Mouse (Mus musculus): ENCODE data around the gene Stat5b. TPM values are rescaled to one million over a fixed set of nuclear protein-coding genes. Genes with fewer than 3 reads are reported as not detected.

Gene Stat5b
- polyA plus RNA-seq, 1 experiment: 178 TPM

DNA sequence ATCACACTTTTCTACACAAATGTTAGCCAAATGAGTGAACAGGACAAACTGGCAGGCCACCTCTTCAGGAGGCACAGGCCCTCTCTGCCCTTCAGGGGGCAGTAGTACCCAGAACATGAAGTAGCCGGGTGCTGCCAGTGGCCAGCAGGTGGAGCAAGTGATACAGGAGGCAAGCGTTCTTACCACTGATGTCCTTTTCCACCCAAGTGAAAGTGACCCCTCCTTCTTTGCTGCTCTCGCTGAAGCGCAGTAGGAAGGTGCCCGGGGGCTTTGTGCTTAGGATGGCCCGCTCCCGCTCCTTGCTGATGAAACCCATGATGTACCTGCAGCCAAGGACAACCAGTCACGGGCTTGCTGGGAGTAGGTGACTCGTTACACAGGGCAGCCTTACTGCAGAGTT, 43.0 kb upstream of the Stat5b start:
- 22% methylated on average over 9 of the region's 9 CpGs for WGBS
- H3K27me3 ChIP-seq (ENCODE audit: control insufficient read depth, insufficient read depth, low read length): no peaks in the 10 kb centered on the region
- H3K4me1 ChIP-seq (replicated peaks; ENCODE audit: control insufficient read depth, insufficient read depth, low read length): peaks cover 60% of the 10 kb centered on the region
- no peak for TF ChIP-seq POLR2A (IDR thresholded peaks at IDR 0.05; ENCODE audit: control insufficient read depth, extremely low read depth, insufficient read depth, low read length, poor library complexity)
- peak; percentile 98 for TF ChIP-seq CTCF (IDR thresholded peaks at IDR 0.05; ENCODE audit: borderline replicate concordance, control insufficient read depth, extremely low read depth, insufficient read depth, low read length, poor library complexity)
- H3K36me3 ChIP-seq (ENCODE audit: control insufficient read depth, insufficient read depth, low read length): peaks cover 6% of the 10 kb centered on the region; the same call in 1 of the 2 replicates
- H3K27ac ChIP-seq (ENCODE audit: control insufficient read depth, insufficient read depth, low read length): peak overlapping the region; percentile 97
- no peak overlapping the region for H3K4me3 ChIP-seq (ENCODE audit: control insufficient read depth, insufficient read depth, low read length)
- DNase-seq: peak; percentile 92

GRCm38 (mm10) chr11:100892435-100892834, 41.9 kb upstream of the Stat5b start:
- 67% methylated on average over 5 of the region's 5 CpGs for WGBS

DNA sequence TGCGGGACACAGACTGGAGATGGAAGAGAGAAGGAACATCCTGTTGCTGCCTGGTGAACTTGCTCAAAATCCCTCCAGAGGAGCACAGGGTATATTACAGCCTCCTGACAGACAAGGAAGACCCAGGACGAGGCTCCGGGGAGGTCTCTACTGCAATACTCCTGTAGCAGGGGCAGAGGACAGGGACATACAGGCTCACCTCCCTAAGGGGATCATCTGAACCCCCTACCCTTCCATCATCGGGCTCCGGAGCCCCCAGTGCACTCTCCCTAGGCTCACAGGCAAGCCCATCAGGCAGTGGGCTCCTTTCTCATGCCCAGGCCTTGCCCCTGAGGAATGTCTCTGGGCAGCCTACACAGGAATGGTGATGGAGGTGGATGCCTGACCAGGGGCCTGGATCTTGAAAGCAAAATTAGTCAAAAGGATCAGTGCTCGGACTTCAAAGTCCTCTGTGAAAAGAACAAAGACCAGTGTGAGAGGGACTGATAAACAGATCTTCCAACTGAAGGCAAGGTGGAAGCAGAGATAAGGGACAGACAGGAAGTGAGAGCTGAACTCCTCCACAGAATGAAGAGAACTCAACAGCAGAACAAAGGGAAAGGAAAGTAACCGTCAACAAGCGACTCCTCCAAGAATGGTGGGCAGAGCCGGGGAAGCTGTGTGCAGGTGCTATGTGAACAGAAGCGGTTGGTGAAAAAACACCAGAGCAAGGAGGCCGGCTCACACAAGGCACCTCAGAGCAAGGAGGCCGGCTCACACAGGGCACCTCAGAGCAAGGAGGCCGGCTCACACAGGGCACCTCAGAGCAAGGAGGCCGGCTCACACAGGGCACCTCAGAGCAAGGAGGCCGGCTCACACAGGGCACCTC, 41.0 kb upstream of the Stat5b start:
- Histone ChIP-seq H3K27me3 (ENCODE audit: control insufficient read depth, insufficient read depth, low read length) (no peaks in the 10 kb centered on the region), H3K36me3 (ENCODE audit: control insufficient read depth, insufficient read depth, low read length) (peaks cover 6% of the 10 kb centered on the region), H3K4me1 (replicated peaks; ENCODE audit: control insufficient read depth, insufficient read depth, low read length) (peaks cover 66% of the 10 kb centered on the region), H3K27ac (ENCODE audit: control insufficient read depth, insufficient read depth, low read length) (peak overlapping the region; percentile 97), H3K4me3 (ENCODE audit: control insufficient read depth, insufficient read depth, low read length) (no peak overlapping the region)
- WGBS: 16% methylated on average over 15 of the region's 15 CpGs
- no peak for TF ChIP-seq CTCF (IDR thresholded peaks at IDR 0.05; ENCODE audit: borderline replicate concordance, control insufficient read depth, extremely low read depth, insufficient read depth, low read length, poor library complexity)
- TF ChIP-seq POLR2A (IDR thresholded peaks at IDR 0.05; ENCODE audit: control insufficient read depth, extremely low read depth, insufficient read depth, low read length, poor library complexity): peak; percentile 53; the same call in 1 of the 2 replicates
- DNase-seq: peak; percentile 73

More at GRCm38 (mm10) chr11:100892435-100892834, 41.9 kb upstream of the Stat5b start:
- Histone ChIP-seq H3K4me3 (ENCODE audit: control insufficient read depth, insufficient read depth, low read length) (no peak overlapping the region), H3K36me3 (ENCODE audit: control insufficient read depth, insufficient read depth, low read length) (peaks cover 6% of the 10 kb centered on the region; the same call in 1 of the 2 replicates), H3K27me3 (ENCODE audit: control insufficient read depth, insufficient read depth, low read length) (no peaks in the 10 kb centered on the region), H3K4me1 (replicated peaks; ENCODE audit: control insufficient read depth, insufficient read depth, low read length) (peaks cover 61% of the 10 kb centered on the region), H3K27ac (ENCODE audit: control insufficient read depth, insufficient read depth, low read length) (peak overlapping the region; percentile 97)
- DNase-seq: peak; percentile 30
- TF ChIP-seq POLR2A (IDR thresholded peaks at IDR 0.05; ENCODE audit: control insufficient read depth, extremely low read depth, insufficient read depth, low read length, poor library complexity) (no peak), CTCF (IDR thresholded peaks at IDR 0.05; ENCODE audit: borderline replicate concordance, control insufficient read depth, extremely low read depth, insufficient read depth, low read length, poor library complexity) (no peak)

DNA sequence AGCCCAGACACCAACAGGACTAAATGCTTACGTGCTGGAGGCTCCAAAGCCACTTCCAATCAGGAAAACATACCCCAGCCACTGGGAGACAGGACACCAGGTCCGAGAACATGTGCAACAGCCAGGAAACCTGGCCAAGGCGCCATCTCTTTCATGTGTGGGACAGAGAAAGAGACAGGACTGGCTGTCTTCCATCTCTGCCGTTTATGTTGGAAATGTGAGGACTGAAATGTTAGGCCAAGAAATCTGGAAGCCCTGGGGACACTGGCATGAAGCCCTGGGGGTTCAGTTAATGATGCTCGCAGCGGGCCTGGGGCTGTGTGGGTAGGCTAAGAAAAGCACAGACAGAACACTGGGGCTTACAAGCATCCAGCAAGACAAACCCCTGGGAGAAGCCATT, 40.0 kb upstream of the Stat5b start:
- Histone ChIP-seq H3K36me3 (ENCODE audit: control insufficient read depth, insufficient read depth, low read length) (peaks cover 10% of the 10 kb centered on the region), H3K4me3 (ENCODE audit: control insufficient read depth, insufficient read depth, low read length) (no peak overlapping the region), H3K4me1 (replicated peaks; ENCODE audit: control insufficient read depth, insufficient read depth, low read length) (peaks cover 66% of the 10 kb centered on the region), H3K27ac (ENCODE audit: control insufficient read depth, insufficient read depth, low read length) (peak overlapping the region; percentile 97), H3K27me3 (ENCODE audit: control insufficient read depth, insufficient read depth, low read length) (no peaks in the 10 kb centered on the region)
- WGBS: 82% methylated on average over 6 of the region's 6 CpGs
- DNase-seq: no peak
- TF ChIP-seq POLR2A (IDR thresholded peaks at IDR 0.05; ENCODE audit: control insufficient read depth, extremely low read depth, insufficient read depth, low read length, poor library complexity) (no peak), CTCF (IDR thresholded peaks at IDR 0.05; ENCODE audit: borderline replicate concordance, control insufficient read depth, extremely low read depth, insufficient read depth, low read length, poor library complexity) (no peak)

DNA sequence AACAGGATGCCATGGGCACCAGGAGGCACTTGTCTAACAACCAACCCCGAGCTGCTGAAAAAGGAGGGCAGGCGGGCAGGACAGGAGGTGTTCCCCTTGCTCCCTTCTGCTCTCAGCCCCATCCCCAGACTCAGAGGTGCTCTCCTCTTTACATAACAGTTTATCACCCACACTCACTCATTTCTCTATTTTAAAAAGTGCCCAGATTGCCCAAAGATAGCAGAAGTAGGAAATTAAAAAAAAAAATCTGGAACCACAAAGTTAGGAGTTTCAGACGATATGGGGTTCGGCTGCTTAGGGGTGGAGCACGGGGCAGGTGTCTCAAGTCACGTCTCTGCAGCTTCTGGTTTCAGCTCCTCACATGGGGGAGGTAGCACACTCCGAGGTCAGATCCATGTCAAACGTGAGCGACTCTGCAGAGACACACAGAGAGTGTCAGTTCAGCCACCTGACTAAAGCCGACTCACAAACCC, 37.9 kb upstream of the Stat5b start:
- Histone ChIP-seq H3K4me1 (replicated peaks; ENCODE audit: control insufficient read depth, insufficient read depth, low read length) (peaks cover 58% of the 10 kb centered on the region), H3K27ac (ENCODE audit: control insufficient read depth, insufficient read depth, low read length) (peak overlapping the region; percentile 97), H3K36me3 (ENCODE audit: control insufficient read depth, insufficient read depth, low read length) (peaks cover 18% of the 10 kb centered on the region), H3K4me3 (ENCODE audit: control insufficient read depth, insufficient read depth, low read length) (no peak overlapping the region), H3K27me3 (ENCODE audit: control insufficient read depth, insufficient read depth, low read length) (no peaks in the 10 kb centered on the region)
- DNase-seq: peak; percentile 41
- WGBS: 7% methylated on average over 10 of the region's 10 CpGs
- TF ChIP-seq CTCF (IDR thresholded peaks at IDR 0.05; ENCODE audit: borderline replicate concordance, control insufficient read depth, extremely low read depth, insufficient read depth, low read length, poor library complexity): no peak
- TF ChIP-seq POLR2A (IDR thresholded peaks at IDR 0.05; ENCODE audit: control insufficient read depth, extremely low read depth, insufficient read depth, low read length, poor library complexity): no peak

GRCm38 (mm10) chr11:100887764-100888163, 37.2 kb upstream of the Stat5b start:
- H3K4me3 ChIP-seq (ENCODE audit: control insufficient read depth, insufficient read depth, low read length): no peak overlapping the region
- no peaks in the 10 kb centered on the region for H3K27me3 ChIP-seq (ENCODE audit: control insufficient read depth, insufficient read depth, low read length)
- H3K4me1 ChIP-seq (replicated peaks; ENCODE audit: control insufficient read depth, insufficient read depth, low read length): peaks cover 52% of the 10 kb centered on the region
- H3K36me3 ChIP-seq (ENCODE audit: control insufficient read depth, insufficient read depth, low read length): peaks cover 22% of the 10 kb centered on the region
- WGBS: 72% methylated on average over 3 of the region's 3 CpGs
- TF ChIP-seq CTCF (IDR thresholded peaks at IDR 0.05; ENCODE audit: borderline replicate concordance, control insufficient read depth, extremely low read depth, insufficient read depth, low read length, poor library complexity) (no peak), POLR2A (IDR thresholded peaks at IDR 0.05; ENCODE audit: control insufficient read depth, extremely low read depth, insufficient read depth, low read length, poor library complexity) (no peak)
- no peak for DNase-seq
- peak overlapping the region; percentile 16 for H3K27ac ChIP-seq (ENCODE audit: control insufficient read depth, insufficient read depth, low read length)
